Comparison of ENCODE assay signal across 8 mouse cellular contexts in genomic region chr9:99575677-99576480, GRCm38 (mm10). TPM values are rescaled to one million over a fixed set of nuclear protein-coding genes. Genes with fewer than 3 reads are reported as not detected.
DNase-seq lines count a peak whose midpoint lies in the region; ATAC-seq lines count a peak whose summit lies in the region.

Gene Dbr1, plus strand, starts transcription at chr9:99575799.

- no peaks in the 10 kb centered on the region for H3K27me3 ChIP-seq in hindbrain, embryonic 14.5 days (ENCODE audit: control insufficient read depth, insufficient read depth, low read length)

- ATAC-seq in hindbrain, embryonic 14.5 days (ENCODE audit: low FRiP score): peak; percentile 95

- WGBS in hindbrain, embryonic 14.5 days: under 1% methylated on average over 57 of the region's 57 CpGs

- peak within 1 kb of the TSS; percentile 82 for H3K4me2 ChIP-seq in hindbrain, embryonic 14.5 days (replicated peaks)

- peaks cover 12% of the 10 kb centered on the region for H3K36me3 ChIP-seq in hindbrain, embryonic 14.5 days (replicated peaks; ENCODE audit: control insufficient read depth, insufficient read depth)

- H3K4me1 ChIP-seq in hindbrain, embryonic 14.5 days (replicated peaks; ENCODE audit: control insufficient read depth, insufficient read depth, low read length): peaks cover 8% of the 10 kb centered on the region; the same call in 1 of the 2 replicates

- DNase-seq in NIH3T3 (ENCODE audit: low read depth): peak; percentile 94
- peak; percentile 96 for DNase-seq in cerebellum, postnatal 10 days
- peak; percentile 84 to 88 for DNase-seq in frontal cortex, postnatal 14 days (ENCODE audit: low spot score in 2 of 2)
- DNase-seq in hindbrain, embryonic 14.5 days (ENCODE audit: low spot score): peak; percentile 95
- peak; percentile 86 to 91 for DNase-seq in layer of hippocampus, postnatal 36 days
- peak; percentile 96 for DNase-seq in lung, postnatal 36 days
- peak; percentile 95 for DNase-seq in retina, postnatal 1 day
- peak; percentile 81 to 85 for DNase-seq in urinary bladder, adult 18-20 months (ENCODE audit: low spot score in 2 of 2)

- H3K27ac ChIP-seq in hindbrain, embryonic 14.5 days: peak within 1 kb of the TSS; percentile 75

- H3K9ac ChIP-seq in hindbrain, embryonic 14.5 days: peak within 1 kb of the TSS; percentile 80

- H3K9me3 ChIP-seq in hindbrain, embryonic 14.5 days (ENCODE audit: control insufficient read depth, low read length): no peaks in the 10 kb centered on the region

- H3K4me3 ChIP-seq in hindbrain, embryonic 14.5 days (replicated peaks; ENCODE audit: low read length): peak within 1 kb of the TSS; percentile 74

RNA-seq across cellular contexts. Expression of gene Dbr1, which starts in this region (rescaled TPM):
- polyA plus RNA-seq in hindbrain, embryonic 14.5 days (2014; fragmentation: Nextera tagmentation; extraction: Ambion mirVana): 22.1 and 23.7 TPM in 2 replicates
- total RNA-seq in layer of hippocampus, postnatal 36 days (2021): 10 to 100 TPM; 12.6 TPM

Comparison
In these comparisons a context has a peak if more than half of its experiments do, and no peak if none do; other contexts are left out.
1. Peak in every context shown above with its lines: DNase-seq, ATAC-seq, H3K4me3 ChIP-seq and H3K27ac ChIP-seq.